Mouse (Mus musculus): Measurements from ENCODE around the gene Tm4sf20.

GRCm38 (mm10) chr1:82804059-82804458, 35.8 kb upstream of the Tm4sf20 start:
- TF ChIP-seq POLR2A (IDR thresholded peaks at IDR 0.05; ENCODE audit: low read depth, low read length) (no peak), CTCF (IDR thresholded peaks at IDR 0.05; ENCODE audit: borderline replicate concordance, insufficient read depth, low read length) (no peak)
